Mouse (Mus musculus): ENCODE measurements at regions not wholly inside any gene's neighbourhood (a gene's known extent, or its start where the extent isn't known, plus 50 kb on each side); places are given as distances from the start of the nearest gene placed in this dataset.

DNA sequence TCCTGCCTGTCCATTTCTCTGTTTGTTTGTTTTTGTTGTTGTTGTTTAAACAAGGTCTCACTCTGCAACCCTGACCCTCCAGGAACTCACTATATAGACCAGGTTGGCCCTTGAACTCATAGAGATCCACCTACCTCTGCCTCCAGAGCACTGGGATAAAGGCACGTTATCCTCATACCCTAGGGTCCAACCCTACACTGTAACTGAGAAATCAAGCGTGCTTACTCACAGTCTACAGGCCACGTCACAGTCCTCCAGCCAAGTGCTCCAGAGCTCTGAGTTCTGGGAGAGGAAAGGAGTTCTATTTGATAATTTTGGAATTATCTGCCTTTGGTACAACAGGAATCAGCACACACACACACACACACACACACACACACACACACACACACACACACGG is 76.6 kb upstream of the Hes1 start:
- TF ChIP-seq CTCF (IDR thresholded peaks at IDR 0.05; ENCODE audit: control insufficient read depth, insufficient read depth, low read length) (no peak), POLR2A (IDR thresholded peaks at IDR 0.05; ENCODE audit: borderline replicate concordance, control insufficient read depth, low read depth, low read length) (no peak)
